ENCODE assay signal across 8 mouse cellular contexts in genomic region chr9:75071029-75071705, GRCm38 (mm10). TPM values are rescaled to one million over a fixed set of nuclear protein-coding genes. Genes with fewer than 3 reads are reported as not detected.
DNase-seq lines count a peak whose midpoint lies in the region; ATAC-seq lines count a peak whose summit lies in the region.

No protein-coding gene starts in this region.

- peak overlapping the region; percentile 85 for H3K4me2 ChIP-seq in intestine, embryonic 14.5 days (ENCODE audit: low read length)

- DNase-seq in adrenal gland, adult 18-20 months (ENCODE audit: low spot score in 2 of 2): peak; percentile 80 to 81
- peak; percentile 83 for DNase-seq in embryo, embryonic 10.5 days (ENCODE audit: low spot score)
- DNase-seq in gastrocnemius, postnatal 25 days: peak; percentile 84
- DNase-seq in intestine, embryonic 14.5 days (ENCODE audit: low spot score): peak; percentile 91
- peak; percentile 79 to 84 for DNase-seq in left cerebral cortex, postnatal 25 days (ENCODE audit: low spot score in 2 of 2)
- DNase-seq in mesoderm, embryonic 11.5 days (ENCODE audit: low read depth, low spot score): peak; percentile 76
- peak; percentile 85 for DNase-seq in right cerebral cortex, postnatal 25 days
- peak; percentile 73 to 79 for DNase-seq in urinary bladder, postnatal 36 days (ENCODE audit: low spot score in 2 of 2)

- ATAC-seq in intestine, embryonic 14.5 days (replicated peaks; ENCODE audit: low FRiP score, low TSS enrichment, low read depth): peak; percentile 97

- H3K27ac ChIP-seq in intestine, embryonic 14.5 days (ENCODE audit: low read depth): peak overlapping the region; percentile 82

- intact Hi-C loops in left cerebral cortex, postnatal 25 days (cut with DNase I): loop anchor here (1.0 to 5.0 kb wide), 3 partner anchors 61 to 191 kb away; no protein-coding TSS in a partner anchor

- H3K27me3 ChIP-seq in intestine, embryonic 14.5 days (replicated peaks; ENCODE audit: control insufficient read depth, insufficient read depth, low read length): no peaks in the 10 kb centered on the region

- H3K9me3 ChIP-seq in intestine, embryonic 14.5 days (ENCODE audit: control insufficient read depth, low read length): no peaks in the 10 kb centered on the region

- H3K4me3 ChIP-seq in intestine, embryonic 14.5 days (ENCODE audit: low read depth, low read length): peak overlapping the region; percentile 66

- H3K9ac ChIP-seq in intestine, embryonic 14.5 days (ENCODE audit: low read length): peak overlapping the region; percentile 71

- under 1% methylated on average over 69 of the region's 92 CpGs for WGBS in intestine, embryonic 14.5 days

- H3K4me1 ChIP-seq in intestine, embryonic 14.5 days (replicated peaks; ENCODE audit: control insufficient read depth, insufficient read depth, low read length): peaks cover 7% of the 10 kb centered on the region; the same call in 1 of the 2 replicates

- H3K36me3 ChIP-seq in intestine, embryonic 14.5 days (ENCODE audit: control insufficient read depth, insufficient read depth, low read length): no peaks in the 10 kb centered on the region

RNA-seq across cellular contexts. Expression of gene Myo5a, which starts 0.4 kb away (rescaled TPM):
- 10 to 100 TPM; 45.2 to 45.4 TPM for total RNA-seq in adrenal gland, adult 18-20 months (2021)
- total RNA-seq in gastrocnemius, postnatal 25 days (2021): 1 to 10 TPM; 8.3 to 8.6 TPM
- 13.1 and 14.6 TPM in 2 replicates for polyA plus RNA-seq in intestine, embryonic 14.5 days (2014; fragmentation: Nextera tagmentation; extraction: Ambion mirVana)
- total RNA-seq in left cerebral cortex, postnatal 25 days (2021): 100 to 1,000 TPM; 289 to 293 TPM

RNA-seq across cellular contexts. Expression of gene Arpp19, which starts 33.8 kb away (rescaled TPM):
- 100 to 1,000 TPM; 248 to 319 TPM for total RNA-seq in adrenal gland, adult 18-20 months (2021)
- 100 to 1,000 TPM; 119 to 149 TPM for total RNA-seq in gastrocnemius, postnatal 25 days (2021)
- 306 and 313 TPM in 2 replicates for polyA plus RNA-seq in intestine, embryonic 14.5 days (2014; fragmentation: Nextera tagmentation; extraction: Ambion mirVana)
- total RNA-seq in left cerebral cortex, postnatal 25 days (2021): 100 to 1,000 TPM; 471 to 494 TPM

Comparison
In these comparisons a context has a peak if more than half of its experiments do, and no peak if none do; other contexts are left out.
1. Peak in every context shown above with its lines: DNase-seq, ATAC-seq, H3K4me3 ChIP-seq and H3K27ac ChIP-seq.
2. RNA of gene Myo5a, which starts 0.4 kb away (total RNA-seq): 289 to 293 TPM in left cerebral cortex, postnatal 25 days; 45.2 to 45.4 TPM in adrenal gland, adult 18-20 months and 8.3 to 8.6 TPM in gastrocnemius, postnatal 25 days; every median in the first group is over 4 times any median in the second.